Mouse (Mus musculus) bone marrow macrophage, adult 2 months (primary cell): ENCODE results near the gene Cxcr6.

ENCODE experiments used
- CTCF ChIP-seq: IDR thresholded peaks from 2 replicates; pipeline ENCODE4 v1.5.1; 2012; ENCODE audit warnings: low read depth, mild to moderate bottlenecking, low read length, moderate library complexity
- POLR2A ChIP-seq: IDR thresholded peaks from 2 replicates; pipeline ENCODE4 v1.6.1; 2012; ENCODE audit warnings: mild to moderate bottlenecking, low read depth, low read length, borderline replicate concordance

DNA sequence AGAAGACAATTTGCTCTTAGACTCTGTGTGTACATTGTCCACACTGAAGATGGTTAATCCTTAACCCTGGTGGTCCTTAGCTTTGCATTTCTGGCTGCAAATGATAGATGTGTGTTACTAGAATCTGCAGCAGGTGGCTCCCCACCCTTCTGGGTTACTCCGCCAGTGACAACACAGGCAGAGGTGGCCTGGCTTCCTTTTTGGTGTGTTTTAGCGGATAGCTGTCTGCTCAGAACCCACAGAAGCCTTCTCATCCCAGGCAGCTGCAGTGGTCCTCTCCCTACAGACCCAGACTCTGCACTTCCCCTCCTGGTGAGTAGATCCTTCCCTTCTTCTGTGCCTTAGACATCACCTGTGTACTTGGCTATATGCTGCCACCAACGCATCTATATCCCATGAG is 39.3 kb upstream of the Cxcr6 start:
- no peak for TF ChIP-seq CTCF
- no peak for TF ChIP-seq POLR2A
